Mouse (Mus musculus) spleen, adult 2 months (tissue): ENCODE data around the gene Pid1.

Experiments
- CTCF ChIP-seq: fragments of 200-500 bp; IDR thresholded peaks from 2 replicates; pipeline ENCODE4 v1.5.1; 2011; ENCODE audit warnings: mild to moderate bottlenecking, inconsistent platforms; ENCODE audit not compliant: insufficient read depth, insufficient read length, insufficient replicate concordance; ENCODE audit errors: extremely low read depth
- POLR2A ChIP-seq: fragments of 200-500 bp; IDR thresholded peaks from 2 replicates; pipeline ENCODE4 v1.6.1; 2011; ENCODE audit warnings: low read depth, low read length, inconsistent platforms

GRCm38 (mm10) chr1:84386481-84387146 is 22.6 kb upstream of the Pid1 start:
- no peak for TF ChIP-seq POLR2A
- no peak for TF ChIP-seq CTCF
